Mouse (Mus musculus): ENCODE measurements around the gene Arhgdib.

- no peak for TF ChIP-seq CTCF (IDR thresholded peaks at IDR 0.05; ENCODE audit: borderline replicate concordance, extremely low read depth, insufficient read depth, insufficient read length)
- TF ChIP-seq POLR2A (IDR thresholded peaks at IDR 0.05; ENCODE audit: borderline replicate concordance, extremely low read depth, insufficient read depth, insufficient read length, poor library complexity, severe bottlenecking), result no peak
These were observed 53.8 kb downstream of the Arhgdib start for GRCm38 (mm10) chr6:136887854-136888253.
